Mouse (Mus musculus) CH12.LX (cell line): ENCODE measurements around the gene Kcnip4.

Source experiments
- CTCF ChIP-seq, 2 experiments: IDR thresholded peaks in 1 of 2; conservative IDR thresholded peaks in 1 of 2; 2 replicates each; pipeline ENCODE4 v1.5.1; 2011 to 2012; ENCODE audit warnings: low read depth in 2 of 2, low read length in 2 of 2, improper control_type of control experiment in 1 of 2, inconsistent platforms in 1 of 2, mild to moderate bottlenecking in 1 of 2, moderate library complexity in 1 of 2
- MAFK ChIP-seq: IDR thresholded peaks from 2 replicates; pipeline ENCODE4 v1.6.1; 2011; ENCODE audit warnings: low read length, improper control_type of control experiment; ENCODE audit not compliant: insufficient replicate concordance
- MAX ChIP-seq: IDR thresholded peaks from 2 replicates; pipeline ENCODE4 v1.6.1; 2011; ENCODE audit warnings: low read length, improper control_type of control experiment
- POLR2A ChIP-seq: IDR thresholded peaks from 2 replicates; pipeline ENCODE4 v1.6.1; 2011; ENCODE audit warnings: low read depth, mild to moderate bottlenecking, improper control_type of control experiment, low read length
- RAD21 ChIP-seq: IDR thresholded peaks from 2 replicates; pipeline ENCODE4 v1.6.1; 2011; ENCODE audit warnings: low read depth, mild to moderate bottlenecking, low read length, improper control_type of control experiment, moderate library complexity
- SIN3A ChIP-seq: IDR thresholded peaks from 2 replicates; pipeline ENCODE4 v1.6.1; 2012; ENCODE audit warnings: low read length, improper control_type of control experiment, inconsistent platforms

DNA sequence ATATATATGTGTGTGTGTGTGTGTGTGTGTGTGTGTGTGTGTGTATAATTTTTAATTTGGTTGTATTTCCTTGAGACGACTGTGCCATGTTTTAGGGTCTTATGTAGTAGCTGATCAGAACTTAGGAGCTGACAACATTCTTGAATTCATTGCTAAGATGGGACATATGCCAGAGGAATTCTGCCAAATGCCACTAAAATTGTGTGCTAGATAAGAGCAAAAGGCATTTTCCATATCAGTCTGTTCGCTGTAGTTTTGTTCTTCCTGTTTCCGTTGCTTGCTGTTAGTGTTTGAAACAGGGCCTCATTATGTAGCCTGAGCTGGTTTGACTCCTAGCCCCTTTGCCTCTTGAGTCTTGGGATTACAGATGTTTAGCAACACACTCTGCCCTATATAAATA, 73.8 kb downstream of the Kcnip4 start:
- TF ChIP-seq MAFK (no peak), CTCF (conservative IDR thresholded peaks at IDR 0.05 in 1 of 2, IDR thresholded peaks at IDR 0.05 in 1 of 2; ENCODE audit: low read depth in 2 of 2, low read length in 2 of 2) (no peak), RAD21 (no peak), POLR2A (no peak), MAX (no peak), SIN3A (no peak)
